Mouse (Mus musculus): ENCODE data around the gene Agap3. TPM values are rescaled to one million over a fixed set of nuclear protein-coding genes. Genes with fewer than 3 reads are reported as not detected.

Agap3 gene
- polyA plus RNA-seq, 1 experiment from 2014 or later = 61.2 TPM

DNA sequence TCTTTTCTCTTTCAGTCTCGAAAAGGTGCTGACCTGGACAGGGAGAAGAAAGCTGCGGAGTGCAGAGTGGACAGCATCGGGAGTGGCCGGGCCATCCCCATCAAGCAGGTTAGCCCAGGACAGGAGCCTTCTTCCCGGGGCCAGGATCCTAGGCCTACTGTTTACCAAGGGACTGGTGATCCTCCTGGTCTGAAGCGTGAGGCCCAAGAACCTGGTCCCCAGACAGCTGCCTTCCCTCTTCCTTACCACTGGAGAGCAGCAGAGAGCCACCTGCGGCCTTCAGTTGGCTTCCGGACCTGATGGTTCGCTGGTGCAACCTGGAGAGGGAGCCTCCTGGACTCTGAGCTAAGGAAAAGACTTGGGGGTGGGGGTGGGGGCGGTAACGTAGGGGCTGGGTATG is 31.3 kb downstream of the Agap3 start:
- H3K27ac ChIP-seq = peak overlapping the region; percentile 42; the same call in 1 of the 2 replicates

GRCm38 (mm10) chr5:24484963-24485362 is 33.0 kb downstream of the Agap3 start:
- H3K36me3 ChIP-seq (replicated peaks) = peaks cover 70% of the 10 kb centered on the region
- WGBS = 10% methylated on average over 22 of the region's 22 CpGs

More for the DNA sequence above, 31.3 kb downstream of the Agap3 start:
- Histone ChIP-seq H3K36me3 (replicated peaks) (peaks cover 70% of the 10 kb centered on the region), H3K4me3 (replicated peaks) (no peak overlapping the region), H3K4me2 (no peak overlapping the region), H3K9me3 (no peaks in the 10 kb centered on the region), H3K9ac (no peak overlapping the region), H3K4me1 (peaks cover 67% of the 10 kb centered on the region), H3K27me3 (peaks cover 40% of the 10 kb centered on the region)
- WGBS = 19% methylated on average over 11 of the region's 11 CpGs
- peak; percentile 13; the same call in 1 of the 2 replicates for ATAC-seq (ENCODE audit: low FRiP score)

GRCm38 (mm10) chr5:24486097-24486496 is 34.1 kb downstream of the Agap3 start:
- Histone ChIP-seq H3K9ac (no peak overlapping the region; the same call in 1 of the 2 replicates), H3K4me1 (peaks cover 65% of the 10 kb centered on the region), H3K9me3 (no peaks in the 10 kb centered on the region), H3K4me3 (replicated peaks) (no peak overlapping the region), H3K36me3 (replicated peaks) (peaks cover 69% of the 10 kb centered on the region), H3K27me3 (peaks cover 51% of the 10 kb centered on the region), H3K4me2 (no peak overlapping the region), H3K27ac (peak overlapping the region; percentile 42; the same call in 1 of the 2 replicates)
- ATAC-seq (ENCODE audit: low FRiP score) = no peak; the same call in 1 of the 2 replicates
- WGBS = 3% methylated on average over 8 of the region's 8 CpGs

More at GRCm38 (mm10) chr5:24484963-24485362, 33.0 kb downstream of the Agap3 start:
- ATAC-seq (ENCODE audit: low FRiP score) = peak; percentile 37
- H3K9me3 ChIP-seq = no peaks in the 10 kb centered on the region
- peak overlapping the region; percentile 29 for H3K4me3 ChIP-seq (replicated peaks)
- peak overlapping the region; percentile 81 for H3K27ac ChIP-seq
- H3K9ac ChIP-seq = peak overlapping the region; percentile 54
- H3K4me1 ChIP-seq = peaks cover 67% of the 10 kb centered on the region
- peak overlapping the region; percentile 58 for H3K4me2 ChIP-seq
- H3K27me3 ChIP-seq = peaks cover 49% of the 10 kb centered on the region

- no peak overlapping the region for H3K4me2 ChIP-seq
- no peak overlapping the region for H3K4me3 ChIP-seq (replicated peaks)
- H3K27ac ChIP-seq = no peak overlapping the region
- H3K9me3 ChIP-seq = no peaks in the 10 kb centered on the region
- H3K4me1 ChIP-seq = peaks cover 59% of the 10 kb centered on the region
- peaks cover 73% of the 10 kb centered on the region for H3K36me3 ChIP-seq (replicated peaks)
- no peak overlapping the region; the same call in 1 of the 2 replicates for H3K9ac ChIP-seq
- WGBS = 90% methylated on average over 5 of the region's 5 CpGs
- peaks cover 58% of the 10 kb centered on the region for H3K27me3 ChIP-seq
- ATAC-seq (ENCODE audit: low FRiP score) = no peak
Measured at GRCm38 (mm10) chr5:24486738-24487137, 34.8 kb downstream of the Agap3 start.

DNA sequence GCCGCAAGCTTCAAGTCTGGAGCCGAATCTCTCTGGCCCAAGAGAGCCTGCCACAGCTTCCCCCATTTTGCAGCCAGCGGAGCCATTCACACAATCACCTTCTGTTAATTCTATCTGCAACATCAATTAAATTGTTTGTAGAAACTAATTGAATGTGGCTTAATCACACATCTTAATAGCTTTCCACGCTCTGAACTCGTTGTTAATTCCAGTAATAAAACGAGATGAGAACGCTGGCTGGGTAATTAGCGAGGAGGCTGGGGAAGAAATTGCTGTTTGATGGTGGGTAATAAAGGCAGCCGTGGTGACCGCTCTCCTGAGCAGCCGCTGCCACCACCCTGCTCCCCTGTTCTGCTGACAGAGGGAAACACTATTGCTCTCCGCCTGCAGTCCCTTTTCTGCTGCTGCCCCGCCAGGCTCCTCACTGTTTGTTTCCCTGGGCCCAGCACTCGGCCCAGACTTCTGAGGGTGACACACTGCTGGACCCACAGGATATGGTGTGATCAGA is 38.5 kb downstream of the Agap3 start:
- no peak for ATAC-seq (ENCODE audit: low FRiP score)
- peaks cover 56% of the 10 kb centered on the region for H3K27me3 ChIP-seq
- H3K4me3 ChIP-seq (replicated peaks) = no peak overlapping the region
- 41% methylated on average over 14 of the region's 14 CpGs for WGBS
- H3K27ac ChIP-seq = peak overlapping the region; percentile 46; the same call in 1 of the 2 replicates
- no peaks in the 10 kb centered on the region for H3K9me3 ChIP-seq
- no peak overlapping the region for H3K9ac ChIP-seq
- peaks cover 33% of the 10 kb centered on the region for H3K4me1 ChIP-seq
- no peak overlapping the region for H3K4me2 ChIP-seq
- H3K36me3 ChIP-seq (replicated peaks) = peaks cover 77% of the 10 kb centered on the region

DNA sequence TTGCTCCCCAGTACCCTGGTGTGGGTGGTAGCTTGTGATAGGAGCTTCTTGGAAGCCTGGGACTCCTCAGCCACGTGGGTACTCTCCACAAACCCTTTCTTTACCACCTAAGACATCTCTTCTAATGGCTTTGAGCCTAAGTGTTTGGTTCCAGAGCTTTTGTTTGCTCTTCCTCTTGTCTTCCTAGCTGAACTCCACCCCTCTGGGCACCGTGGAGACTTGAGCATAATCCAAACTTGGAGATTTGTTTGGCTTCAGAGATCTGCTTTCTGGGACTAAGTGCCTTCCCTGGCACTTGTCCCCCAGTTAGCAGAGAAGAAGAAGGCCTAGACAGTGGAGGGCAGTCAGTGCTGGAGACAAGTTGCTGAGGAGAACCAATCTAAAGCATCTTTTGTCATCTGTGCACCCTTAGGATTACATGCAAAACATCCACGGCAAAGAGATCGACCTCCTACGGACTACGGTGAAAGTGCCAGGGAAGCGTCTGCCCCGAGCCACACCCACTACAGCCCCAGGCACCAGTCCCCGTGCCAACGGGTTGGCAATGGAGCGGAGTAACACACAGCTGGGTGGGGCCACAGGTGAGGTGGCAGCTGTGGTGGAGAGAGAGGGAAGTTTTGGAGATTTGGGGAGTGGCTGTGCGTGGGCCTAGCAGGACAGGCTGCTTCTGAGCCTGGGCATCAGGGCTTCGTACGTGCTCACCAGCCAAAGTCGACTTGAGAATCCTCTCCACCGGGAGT is 40.7 kb downstream of the Agap3 start:
- 91% methylated on average over 16 of the region's 16 CpGs for whole genome bisulfite sequencing
- Histone ChIP-seq H3K27me3 (peaks cover 47% of the 10 kb centered on the region), H3K9ac (no peak overlapping the region), H3K4me3 (replicated peaks) (no peak overlapping the region), H3K36me3 (replicated peaks) (peaks cover 84% of the 10 kb centered on the region), H3K27ac (no peak overlapping the region), H3K4me2 (no peak overlapping the region), H3K4me1 (peaks cover 43% of the 10 kb centered on the region), H3K9me3 (no peaks in the 10 kb centered on the region)
- no peak for ATAC-seq (ENCODE audit: low FRiP score)

- Histone ChIP-seq H3K9me3 (no peaks in the 10 kb centered on the region), H3K4me1 (peaks cover 59% of the 10 kb centered on the region), H3K9ac (no peak overlapping the region), H3K27ac (peak overlapping the region; percentile 74), H3K36me3 (replicated peaks) (peaks cover 77% of the 10 kb centered on the region), H3K27me3 (peaks cover 51% of the 10 kb centered on the region), H3K4me2 (no peak overlapping the region), H3K4me3 (replicated peaks) (no peak overlapping the region)
- WGBS = 53% methylated on average over 15 of the region's 15 CpGs
- peak; percentile 28; the same call in 1 of the 2 replicates for ATAC-seq (ENCODE audit: low FRiP score)
Measured at GRCm38 (mm10) chr5:24495019-24495418, 43.0 kb downstream of the Agap3 start.

DNA sequence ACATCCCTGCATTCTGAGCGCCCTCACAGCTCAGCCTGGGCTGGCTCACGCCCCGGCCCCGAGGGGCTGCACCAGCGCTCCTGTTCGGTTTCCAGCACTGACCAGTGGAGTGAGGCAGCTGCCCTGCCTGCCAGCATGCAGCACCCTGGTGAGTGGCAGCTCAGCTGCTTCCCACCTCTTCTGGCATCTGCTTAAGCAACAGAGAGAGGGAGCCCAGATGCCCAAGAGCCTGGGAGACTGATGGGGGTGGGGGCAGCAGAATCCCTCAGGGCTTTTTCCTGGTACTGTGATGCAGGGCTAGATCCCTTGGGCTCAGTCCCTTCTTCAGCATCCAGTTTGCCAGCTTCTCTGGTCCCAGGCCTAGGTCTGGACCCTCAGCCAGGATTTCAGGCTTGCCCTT is 44.8 kb downstream of the Agap3 start:
- no peak for ATAC-seq (ENCODE audit: low FRiP score)
- Histone ChIP-seq H3K9me3 (no peaks in the 10 kb centered on the region), H3K4me1 (peaks cover 59% of the 10 kb centered on the region), H3K4me3 (replicated peaks) (no peak overlapping the region), H3K27ac (peak overlapping the region; percentile 51), H3K27me3 (peaks cover 57% of the 10 kb centered on the region), H3K36me3 (replicated peaks) (peaks cover 78% of the 10 kb centered on the region), H3K4me2 (no peak overlapping the region), H3K9ac (no peak overlapping the region)
- WGBS = 47% methylated on average over 6 of the region's 6 CpGs

DNA sequence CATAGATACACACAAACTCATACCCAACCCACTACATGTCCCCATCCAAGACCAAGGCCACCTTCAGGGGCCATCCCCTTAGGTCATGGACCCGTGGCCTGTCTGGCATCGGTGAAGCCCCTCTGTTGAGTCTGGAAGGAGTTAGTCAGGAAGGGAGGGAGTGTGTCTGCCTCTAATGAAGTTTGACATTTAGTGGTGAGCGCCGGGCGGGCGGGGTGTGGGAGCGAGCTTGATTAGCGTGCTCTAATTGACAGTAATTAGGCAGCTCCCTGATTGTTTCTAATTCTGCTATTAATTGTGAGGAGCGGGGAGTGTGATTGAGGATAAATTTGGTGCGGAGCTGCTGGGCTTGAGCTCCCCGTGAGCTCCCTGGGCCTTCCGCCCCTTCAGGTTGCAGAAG is 45.5 kb downstream of the Agap3 start:
- Histone ChIP-seq H3K4me3 (replicated peaks) (no peak overlapping the region), H3K9me3 (no peaks in the 10 kb centered on the region), H3K4me2 (no peak overlapping the region), H3K9ac (no peak overlapping the region), H3K4me1 (peaks cover 59% of the 10 kb centered on the region), H3K27ac (peak overlapping the region; percentile 61), H3K27me3 (peaks cover 57% of the 10 kb centered on the region), H3K36me3 (replicated peaks) (peaks cover 78% of the 10 kb centered on the region)
- 41% methylated on average over 12 of the region's 12 CpGs for WGBS
- peak; percentile 18; the same call in 1 of the 2 replicates for ATAC-seq (ENCODE audit: low FRiP score)

DNA sequence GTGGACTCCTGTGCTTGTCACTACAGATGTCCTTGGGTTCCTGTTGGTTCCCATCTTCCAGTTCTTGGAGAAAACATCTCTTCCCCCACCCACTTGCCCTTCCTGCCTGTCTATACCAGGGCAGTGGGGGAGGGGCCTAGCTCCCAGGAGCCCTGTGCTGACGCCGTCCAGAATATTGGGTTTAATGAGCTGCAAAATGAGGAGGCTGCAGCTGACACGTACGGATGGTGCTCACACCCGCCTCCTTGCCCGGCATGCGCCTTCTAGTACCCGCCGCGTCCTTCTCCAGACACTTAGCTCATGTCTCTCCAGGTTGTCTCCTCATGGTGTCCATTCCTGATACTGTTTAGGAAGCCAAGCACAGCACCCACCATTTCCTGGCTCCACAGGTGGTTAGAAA is 47.1 kb downstream of the Agap3 start:
- WGBS = 64% methylated on average over 10 of the region's 10 CpGs
- H3K4me3 ChIP-seq (replicated peaks) = no peak overlapping the region
- H3K4me2 ChIP-seq = no peak overlapping the region
- ATAC-seq (ENCODE audit: low FRiP score) = no peak
- peak overlapping the region; percentile 2; the same call in 1 of the 2 replicates for H3K9ac ChIP-seq
- H3K4me1 ChIP-seq = peaks cover 59% of the 10 kb centered on the region
- peaks cover 62% of the 10 kb centered on the region for H3K36me3 ChIP-seq (replicated peaks)
- no peak overlapping the region for H3K27ac ChIP-seq
- H3K9me3 ChIP-seq = no peaks in the 10 kb centered on the region
- peaks cover 57% of the 10 kb centered on the region for H3K27me3 ChIP-seq

- 82% methylated on average over 11 of the region's 11 CpGs for WGBS
- Histone ChIP-seq H3K27ac (no peak overlapping the region), H3K9ac (no peak overlapping the region), H3K4me2 (no peak overlapping the region), H3K4me3 (replicated peaks) (no peak overlapping the region), H3K9me3 (no peaks in the 10 kb centered on the region), H3K36me3 (replicated peaks) (peaks cover 55% of the 10 kb centered on the region), H3K4me1 (peaks cover 51% of the 10 kb centered on the region), H3K27me3 (peaks cover 72% of the 10 kb centered on the region)
- ATAC-seq (ENCODE audit: low FRiP score) = no peak
Measured at GRCm38 (mm10) chr5:24500851-24501250, 48.9 kb downstream of the Agap3 start.

GRCm38 (mm10) chr5:24502786-24503185 is 50.8 kb downstream of the Agap3 start:
- Histone ChIP-seq H3K4me3 (replicated peaks) (no peak overlapping the region), H3K27ac (no peak overlapping the region), H3K9ac (no peak overlapping the region), H3K36me3 (replicated peaks) (peaks cover 42% of the 10 kb centered on the region), H3K4me2 (no peak overlapping the region), H3K27me3 (peaks cover 84% of the 10 kb centered on the region), H3K9me3 (no peaks in the 10 kb centered on the region), H3K4me1 (peaks cover 35% of the 10 kb centered on the region)
- no peak for ATAC-seq (ENCODE audit: low FRiP score)
- 78% methylated on average over 4 of the region's 4 CpGs for WGBS
